15 mouse cellular contexts compared by ENCODE assay signal in the genomic region with DNA sequence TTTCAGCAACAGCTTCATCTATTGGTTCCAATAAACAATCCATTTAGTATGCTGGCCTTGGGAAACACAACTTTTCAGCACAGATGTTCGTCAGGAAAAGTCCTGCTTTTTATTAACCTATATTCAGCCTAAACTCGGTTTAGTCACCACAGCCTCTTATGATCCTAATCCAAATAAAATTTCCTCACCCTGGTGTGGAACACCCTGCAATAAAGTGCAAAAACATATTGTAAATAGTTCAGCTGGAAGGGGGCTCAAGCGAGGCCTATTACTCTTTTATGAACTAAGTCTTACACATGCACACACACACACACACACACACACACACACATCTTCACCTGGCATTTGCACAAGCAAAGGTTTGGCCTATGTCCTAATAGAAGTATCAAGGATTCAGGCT.
"Had no signal": no experiment of that assay in that cellular context is flagged by ENCODE, and none has a peak within 500 bp of the region (broad histone marks: within the 10 kb centered on the region; RNA-seq: fewer than 3 reads in every experiment).

No protein-coding gene starts in this region.

- DNase-seq: retina, postnatal 1 day; right cerebral cortex, adult 18-20 months; right cerebral cortex, postnatal 14 days; right cerebral cortex, postnatal 25 days; right cerebral cortex, postnatal 4 days; spleen, adult 18-20 months; thymus, adult 18-20 months; thymus, adult 2 months; thymus, postnatal 14 days; thymus, postnatal 25 days; thymus, postnatal 36 days; thymus, postnatal 4 days had no signal

- H3K9ac ChIP-seq: neural tube, embryonic 15.5 days; stomach, embryonic 15.5 days had no signal

- H3K9me3 ChIP-seq: neural tube, embryonic 15.5 days; stomach, embryonic 15.5 days had no signal

- H3K27me3 ChIP-seq: neural tube, embryonic 15.5 days; stomach, embryonic 15.5 days had no signal

- H3K27ac ChIP-seq: neural tube, embryonic 15.5 days; stomach, embryonic 15.5 days; stomach, postnatal 0 days had no signal

- H3K4me2 ChIP-seq: neural tube, embryonic 15.5 days; stomach, embryonic 15.5 days had no signal

- H3K4me3 ChIP-seq: neural tube, embryonic 15.5 days; stomach, embryonic 15.5 days had no signal

- H3K4me1 ChIP-seq: neural tube, embryonic 15.5 days; stomach, embryonic 15.5 days had no signal
